Mouse (Mus musculus) stomach, embryonic 16.5 days (tissue): ENCODE results near the gene Dnase1l3. TPM values are rescaled to one million over a fixed set of nuclear protein-coding genes. Genes with fewer than 3 reads are reported as not detected.
A peak's percentile ranks its signal among the peaks of the same experiment; 100 is the strongest.
"Not testable (repeated sequence)": the region's sequence is repeated elsewhere in the genome, so short reads cannot be mapped to it uniquely, and the experiment has no call there.

ENCODE experiments used
- ATAC-seq: fragments of 200-750 bp; cut with Nextera tagmentation; 2 replicates; pipeline ENCODE4 v1.8.0; 2017; ENCODE audit warnings: moderate number of reproducible peaks, moderate TSS enrichment; ENCODE audit not compliant: insufficient read depth, low FRiP score
- H3K27ac ChIP-seq: fragments of 300-500 bp; sonication (generic); 2 replicates; pipeline ENCODE4 v1.5.1; 2014; ENCODE audit warnings: low read length
- H3K27me3 ChIP-seq: fragments of 300-500 bp; sonication (generic); 2 replicates; pipeline ENCODE4 v1.6.1; 2014; ENCODE audit warnings: low read length, control low read depth, mixed read lengths; ENCODE audit not compliant: control insufficient read depth, insufficient read depth
- H3K36me3 ChIP-seq: fragments of 300-500 bp; sonication (generic); 2 replicates; pipeline ENCODE4 v1.6.1; 2014; ENCODE audit warnings: low read length; ENCODE audit not compliant: control insufficient read depth, insufficient read depth
- H3K4me1 ChIP-seq: fragments of 300-500 bp; sonication (generic); 2 replicates; pipeline ENCODE4 v1.6.1; 2014; ENCODE audit warnings: low read length, control low read depth, mixed read lengths; ENCODE audit not compliant: control insufficient read depth, insufficient read depth
- H3K4me2 ChIP-seq: fragments of 300-500 bp; sonication (generic); 2 replicates; pipeline ENCODE4 v1.6.1; 2014; ENCODE audit warnings: low read depth, low read length, mixed read lengths
- H3K4me3 ChIP-seq: fragments of 300-500 bp; sonication (generic); replicated peaks from 2 replicates; pipeline ENCODE4 v1.5.1; 2014; ENCODE audit warnings: mild to moderate bottlenecking, low read length
- H3K9ac ChIP-seq: fragments of 300-500 bp; sonication (generic); 2 replicates; pipeline ENCODE4 v1.6.1; 2014; ENCODE audit warnings: low read length
- H3K9me3 ChIP-seq: fragments of 300-500 bp; sonication (generic); replicated peaks from 2 replicates; pipeline ENCODE4 v1.6.1; 2016; ENCODE audit warnings: low read length, control low read depth; ENCODE audit not compliant: control insufficient read depth
- WGBS: fragments of 180-500 bp; shearing (Covaris S2); extraction: QIAGEN DNeasy Blood & Tissue Kit; methylation state at CpG from one replicate; pipeline ENCODE4 v1.1.7; 2014; 5-methylcytosine and 5-hydroxymethylcytosine counted together
- polyA plus RNA-seq: library from polyadenylated mRNA; unstranded; fragments of >200 nt; fragmentation: Nextera tagmentation; extraction: Ambion mirVana; gene quantifications from 2 replicates; pipeline ENCODE4 v1.2.1, GENCODE M21; 2015

Dnase1l3 gene
- polyA plus RNA-seq, 1 experiment from 2014 or later, result 2.3 TPM

GRCm38 (mm10) chr14:8020011-8020410 is 25.6 kb upstream of the Dnase1l3 start:
- no peak for ATAC-seq
- 94% methylated on average over 1 of the region's 1 CpGs for WGBS
- Histone ChIP-seq H3K27me3 (no peaks in the 10 kb centered on the region), H3K4me1 (peaks cover 9% of the 10 kb centered on the region), H3K9ac (no peak overlapping the region), H3K4me3 (no peak overlapping the region), H3K36me3 (no peaks in the 10 kb centered on the region), H3K4me2 (no peak overlapping the region), H3K27ac (no peak overlapping the region), H3K9me3 (no peaks in the 10 kb centered on the region)

- H3K4me2 ChIP-seq, result no peak overlapping the region
- 88% methylated on average over 1 of the region's 1 CpGs for WGBS
- H3K27me3 ChIP-seq, result no peaks in the 10 kb centered on the region
- no peak overlapping the region for H3K4me3 ChIP-seq
- no peak overlapping the region for H3K9ac ChIP-seq
- no peaks in the 10 kb centered on the region for H3K36me3 ChIP-seq
- H3K4me1 ChIP-seq, result peaks cover 9% of the 10 kb centered on the region
- H3K27ac ChIP-seq, result peak overlapping the region; percentile 75
- no peaks in the 10 kb centered on the region for H3K9me3 ChIP-seq
- no peak for ATAC-seq
These were observed 22.6 kb upstream of the Dnase1l3 start for GRCm38 (mm10) chr14:8016951-8017350.

- WGBS, result 58% methylated on average over 6 of the region's 6 CpGs
- H3K9me3 ChIP-seq, result no peaks in the 10 kb centered on the region
- no peak overlapping the region for H3K4me3 ChIP-seq
- peak overlapping the region; percentile 75; the same call in 1 of the 2 replicates for H3K27ac ChIP-seq
- no peaks in the 10 kb centered on the region for H3K36me3 ChIP-seq
- H3K27me3 ChIP-seq, result no peaks in the 10 kb centered on the region
- ATAC-seq, result peak; percentile 87; the same call in 1 of the 2 replicates
- H3K9ac ChIP-seq, result no peak overlapping the region
- peaks cover 9% of the 10 kb centered on the region for H3K4me1 ChIP-seq
- H3K4me2 ChIP-seq, result no peak overlapping the region; the same call in 1 of the 2 replicates
These were observed 21.9 kb upstream of the Dnase1l3 start for GRCm38 (mm10) chr14:8016276-8016675.

GRCm38 (mm10) chr14:8015756-8016155 is 21.4 kb upstream of the Dnase1l3 start:
- no peaks in the 10 kb centered on the region for H3K36me3 ChIP-seq
- H3K4me2 ChIP-seq, result no peak overlapping the region
- H3K27ac ChIP-seq, result peak overlapping the region; percentile 75
- H3K9ac ChIP-seq, result no peak overlapping the region
- no peaks in the 10 kb centered on the region for H3K9me3 ChIP-seq
- no peaks in the 10 kb centered on the region for H3K27me3 ChIP-seq
- WGBS, result 90% methylated on average over 6 of the region's 6 CpGs
- no peak overlapping the region for H3K4me3 ChIP-seq
- ATAC-seq, result no peak
- peaks cover 9% of the 10 kb centered on the region for H3K4me1 ChIP-seq

GRCm38 (mm10) chr14:8011938-8012337 is 17.6 kb upstream of the Dnase1l3 start:
- H3K27me3 ChIP-seq, result no peaks in the 10 kb centered on the region
- no peak for ATAC-seq
- H3K9me3 ChIP-seq, result no peaks in the 10 kb centered on the region
- H3K4me1 ChIP-seq, result peaks cover 9% of the 10 kb centered on the region
- H3K4me2 ChIP-seq, result no peak overlapping the region
- no peaks in the 10 kb centered on the region for H3K36me3 ChIP-seq
- no peak overlapping the region for H3K27ac ChIP-seq
- H3K9ac ChIP-seq, result no peak overlapping the region
- H3K4me3 ChIP-seq, result no peak overlapping the region
- WGBS, result 83% methylated on average over 6 of the region's 6 CpGs

GRCm38 (mm10) chr14:8011297-8011696 is 16.9 kb upstream of the Dnase1l3 start:
- ATAC-seq, result no peak
- H3K4me2 ChIP-seq, result no peak overlapping the region
- peaks cover 7% of the 10 kb centered on the region for H3K4me1 ChIP-seq
- no peak overlapping the region for H3K9ac ChIP-seq
- H3K36me3 ChIP-seq, result no peaks in the 10 kb centered on the region
- no peaks in the 10 kb centered on the region for H3K27me3 ChIP-seq
- no peak overlapping the region for H3K4me3 ChIP-seq
- no peaks in the 10 kb centered on the region for H3K9me3 ChIP-seq
- H3K27ac ChIP-seq, result no peak overlapping the region
- WGBS, result 69% methylated on average over 2 of the region's 2 CpGs

GRCm38 (mm10) chr14:8007923-8008322 is 13.6 kb upstream of the Dnase1l3 start:
- H3K27me3 ChIP-seq, result no peaks in the 10 kb centered on the region
- H3K9ac ChIP-seq, result no peak overlapping the region
- 0 out of 2 replicates have a peak, but pooled peaks cover 11% of the 10 kb centered on the region for H3K4me1 ChIP-seq
- no peak overlapping the region for H3K4me3 ChIP-seq
- no peaks in the 10 kb centered on the region for H3K36me3 ChIP-seq
- no peaks in the 10 kb centered on the region for H3K9me3 ChIP-seq
- no peak overlapping the region for H3K27ac ChIP-seq
- WGBS, result 89% methylated on average over 10 of the region's 10 CpGs
- H3K4me2 ChIP-seq, result no peak overlapping the region
- ATAC-seq, result no peak

- no peaks in the 10 kb centered on the region for H3K36me3 ChIP-seq
- no peak overlapping the region for H3K27ac ChIP-seq
- H3K4me2 ChIP-seq, result no peak overlapping the region
- no peak for ATAC-seq
- H3K4me1 ChIP-seq, result 0 out of 2 replicates have a peak, but pooled peaks cover 11% of the 10 kb centered on the region
- 68% methylated on average over 2 of the region's 2 CpGs for WGBS
- no peak overlapping the region for H3K9ac ChIP-seq
- H3K27me3 ChIP-seq, result no peaks in the 10 kb centered on the region
- H3K4me3 ChIP-seq, result no peak overlapping the region
- H3K9me3 ChIP-seq, result no peaks in the 10 kb centered on the region
These were observed 13.1 kb upstream of the Dnase1l3 start for GRCm38 (mm10) chr14:8007486-8007885.

GRCm38 (mm10) chr14:8007084-8007483 is 12.7 kb upstream of the Dnase1l3 start:
- H3K27ac ChIP-seq, result no peak overlapping the region
- H3K9me3 ChIP-seq, result no peaks in the 10 kb centered on the region
- H3K27me3 ChIP-seq, result no peaks in the 10 kb centered on the region
- no peak overlapping the region for H3K4me3 ChIP-seq
- H3K9ac ChIP-seq, result no peak overlapping the region
- no peaks in the 10 kb centered on the region for H3K36me3 ChIP-seq
- H3K4me2 ChIP-seq, result no peak overlapping the region
- ATAC-seq, result no peak
- H3K4me1 ChIP-seq, result 0 out of 2 replicates have a peak, but pooled peaks cover 11% of the 10 kb centered on the region

- H3K4me2 ChIP-seq, H3K27me3 ChIP-seq, ATAC-seq, H3K36me3 ChIP-seq, H3K27ac ChIP-seq, H3K4me3 ChIP-seq, H3K9ac ChIP-seq, H3K9me3 ChIP-seq: not testable (repeated sequence)
- 0 out of 2 replicates have a peak, but pooled peaks cover 11% of the 10 kb centered on the region for H3K4me1 ChIP-seq
- WGBS, result 71% methylated on average over 3 of the region's 3 CpGs
These were observed 11.7 kb upstream of the Dnase1l3 start for GRCm38 (mm10) chr14:8006061-8006460.
